Mouse (Mus musculus): ENCODE measurements around the gene Misp.

Gene Misp

DNA sequence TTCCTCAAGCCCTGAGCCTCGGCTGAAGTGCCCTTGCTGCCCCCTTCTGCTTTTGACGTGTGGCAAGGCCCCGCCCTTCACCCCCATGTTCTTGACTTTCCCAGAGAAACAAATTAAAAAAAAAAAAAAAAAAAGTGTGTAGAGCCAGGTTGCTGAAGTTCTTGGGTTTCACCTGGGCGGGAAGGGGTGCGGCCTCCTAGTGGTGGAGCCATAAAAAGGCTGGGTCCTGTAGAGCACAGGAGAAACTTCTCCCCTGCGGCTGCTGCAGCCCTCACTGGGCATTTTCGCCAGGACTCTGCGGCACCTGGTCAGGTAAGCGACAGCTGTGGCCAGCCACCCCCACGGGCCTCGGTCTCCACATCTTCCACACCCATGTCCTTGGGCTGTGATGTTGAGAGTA, at the start of gene Misp:
Misp (plus strand) TSS at position 208 of the 400 bp plus-strand sequence.
- DNase-seq, result no peak

DNA sequence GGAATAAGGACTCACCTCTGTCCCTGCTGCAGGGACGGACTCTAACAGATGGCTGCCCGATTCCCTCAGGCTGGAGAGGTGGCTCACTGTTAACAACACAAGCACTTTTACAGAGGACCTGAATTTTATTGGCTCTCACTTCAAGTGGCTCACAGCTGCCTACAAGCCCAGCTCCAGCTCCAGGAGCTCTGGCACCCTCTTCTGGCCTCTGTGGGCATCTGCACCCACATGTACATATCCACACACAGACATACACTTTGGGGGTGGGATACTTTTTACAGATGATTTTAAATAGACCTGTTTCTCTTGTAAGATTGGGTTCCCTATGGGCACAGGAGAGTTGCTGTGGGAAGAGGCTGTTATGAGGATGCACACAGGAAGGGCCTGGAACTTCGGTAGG, 48.5 kb upstream of the Misp start:
- no peak for DNase-seq

- DNase-seq, result no peak
Measured at GRCm38 (mm10) chr10:79773208-79773607, 47.6 kb upstream of the Misp start.

DNA sequence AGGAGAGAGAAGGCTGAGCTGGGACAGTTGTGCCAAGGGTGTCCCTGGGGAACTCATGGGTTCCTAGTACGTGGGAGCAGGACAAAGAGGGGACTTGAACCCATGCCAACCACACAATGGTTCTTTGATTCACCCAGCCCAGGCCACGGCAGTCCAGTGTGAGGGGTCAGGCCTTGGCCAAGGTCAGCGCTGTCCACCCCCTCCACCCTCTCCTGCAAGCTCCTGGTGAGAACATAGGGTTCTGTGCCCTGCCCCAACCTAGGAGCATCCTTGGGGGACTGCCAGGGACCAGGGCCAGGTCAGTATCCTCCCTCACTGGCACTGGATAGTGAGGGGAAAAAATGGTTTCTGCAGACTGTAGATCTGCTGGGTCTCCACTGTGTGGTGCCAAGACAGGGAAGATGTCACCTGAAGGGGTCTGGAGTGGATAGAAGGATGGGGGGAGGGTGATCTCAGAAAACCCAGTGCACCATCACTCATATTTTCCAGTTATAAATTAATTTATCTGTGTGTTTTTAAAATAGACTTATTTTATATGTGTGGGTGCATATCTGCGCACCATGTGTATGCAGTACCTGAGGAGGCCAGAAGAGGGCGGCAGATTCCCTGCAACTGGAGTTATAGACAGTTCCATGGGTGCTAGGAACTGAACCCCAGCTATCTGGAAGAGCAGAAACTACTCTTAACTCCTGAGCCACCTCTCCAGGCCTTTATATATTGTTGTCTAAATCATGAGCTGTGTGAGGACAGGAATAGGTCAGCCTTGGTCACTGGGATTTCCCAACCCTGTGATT, 46.1 kb upstream of the Misp start:
- no peak for DNase-seq

- no peak for DNase-seq
Measured at GRCm38 (mm10) chr10:79777103-79777531, 43.7 kb upstream of the Misp start, which contains the start of gene Fstl3. TSS of gene Fstl3 (plus strand) at chr10:79777272.

DNA sequence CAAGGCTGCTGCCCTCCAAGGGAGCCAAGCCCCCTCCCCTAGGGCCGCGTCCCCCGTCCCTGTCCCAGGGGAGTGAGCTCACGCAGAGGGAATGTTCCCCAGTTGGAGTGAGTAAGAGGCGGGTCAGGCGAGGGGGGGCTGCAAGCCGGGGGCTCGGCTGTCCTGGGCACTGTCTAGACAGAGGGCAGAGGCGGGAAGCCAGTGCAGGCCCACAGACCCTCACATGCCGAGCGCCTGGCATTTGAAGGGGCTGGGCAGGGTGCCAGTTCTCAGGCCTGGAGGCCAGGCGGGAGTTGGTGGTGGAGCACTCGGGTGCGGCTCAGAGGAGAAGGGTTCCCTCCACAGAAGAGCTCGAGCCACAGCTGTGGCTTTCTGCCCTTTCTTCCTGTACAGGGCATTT, 42.8 kb upstream of the Misp start:
- no peak for DNase-seq

DNA sequence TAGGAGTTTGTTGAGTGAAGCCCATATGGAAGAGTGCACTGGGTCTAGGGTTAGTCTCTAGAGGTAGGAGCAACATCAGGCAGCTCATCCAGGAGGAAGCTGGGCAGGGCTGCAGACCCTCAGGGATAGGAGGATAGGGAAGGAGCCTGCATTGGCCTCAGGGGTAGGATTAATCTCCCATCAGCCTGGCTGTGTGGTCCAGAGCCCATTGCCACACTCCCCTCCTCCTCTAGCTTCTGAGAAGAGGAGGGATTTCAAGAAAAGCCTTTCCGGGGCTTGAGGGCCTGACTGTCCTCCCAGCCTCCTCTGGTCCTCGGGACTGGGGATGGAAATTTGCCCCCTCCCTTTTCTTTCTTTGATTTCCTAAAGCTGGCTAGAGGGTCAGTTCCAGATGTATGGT, 41.6 kb upstream of the Misp start:
- no peak for DNase-seq

- DNase-seq, result peak; percentile 98
Measured at GRCm38 (mm10) chr10:79779784-79780663, 40.8 kb upstream of the Misp start.

- DNase-seq, result no peak
Measured at GRCm38 (mm10) chr10:79780664-79781015, 40.1 kb upstream of the Misp start.

DNA sequence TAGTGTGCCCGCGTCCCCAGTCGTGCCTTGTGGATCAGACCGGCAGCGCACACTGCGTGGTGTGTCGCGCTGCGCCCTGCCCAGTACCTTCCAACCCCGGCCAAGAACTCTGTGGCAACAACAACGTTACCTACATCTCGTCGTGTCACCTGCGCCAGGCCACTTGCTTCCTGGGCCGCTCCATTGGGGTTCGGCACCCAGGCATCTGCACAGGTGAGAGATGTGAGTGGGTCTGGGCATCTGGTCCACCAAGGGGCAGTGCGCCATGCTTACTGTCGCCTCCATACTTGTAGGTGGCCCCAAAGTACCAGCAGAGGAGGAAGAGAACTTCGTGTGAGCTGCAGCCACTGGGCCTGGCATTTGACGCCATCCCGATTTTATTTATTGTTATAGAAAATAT, 39.6 kb upstream of the Misp start:
- no peak for DNase-seq

DNA sequence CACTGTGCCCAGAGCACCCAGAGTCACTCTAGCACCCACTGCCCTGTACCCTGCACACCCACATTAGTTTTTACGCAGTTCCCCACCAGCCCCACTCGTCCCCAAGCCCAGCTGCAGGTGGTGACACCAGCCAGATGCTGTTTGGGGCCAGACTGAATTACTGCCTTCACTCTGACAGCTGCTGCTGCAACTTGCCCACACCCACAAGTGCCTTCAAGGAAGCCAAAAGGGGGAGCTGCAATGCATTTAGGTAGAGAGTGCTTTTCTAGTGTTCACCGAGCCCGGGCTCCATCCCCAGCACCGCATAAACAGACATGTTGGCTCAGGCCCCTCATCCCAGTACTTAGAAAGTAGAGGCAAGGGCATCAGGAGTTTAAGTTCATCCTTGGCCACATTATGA, 38.8 kb upstream of the Misp start:
- DNase-seq, result no peak

DNA sequence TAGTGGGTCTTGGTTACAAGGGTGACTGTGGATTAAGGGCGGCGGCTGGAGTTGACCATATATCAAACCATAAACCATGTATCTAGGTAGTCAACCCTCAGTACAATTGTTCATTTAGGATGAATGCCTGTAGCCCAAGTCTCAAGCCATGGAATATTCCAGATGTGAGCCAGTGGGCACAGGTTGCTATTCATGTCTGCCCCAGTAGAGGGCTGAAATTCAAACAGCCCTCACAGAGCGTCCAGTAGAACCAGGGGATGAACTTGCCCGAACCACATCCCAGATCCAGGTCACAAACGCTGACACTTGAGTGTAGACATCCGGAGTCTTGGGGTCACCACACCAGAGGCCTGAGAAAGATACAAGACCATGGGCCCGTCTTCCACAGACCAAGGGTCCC, 37.7 kb upstream of the Misp start:
- DNase-seq, result no peak

GRCm38 (mm10) chr10:79783920-79784800, 36.6 kb upstream of the Misp start:
- DNase-seq, result no peak

DNA sequence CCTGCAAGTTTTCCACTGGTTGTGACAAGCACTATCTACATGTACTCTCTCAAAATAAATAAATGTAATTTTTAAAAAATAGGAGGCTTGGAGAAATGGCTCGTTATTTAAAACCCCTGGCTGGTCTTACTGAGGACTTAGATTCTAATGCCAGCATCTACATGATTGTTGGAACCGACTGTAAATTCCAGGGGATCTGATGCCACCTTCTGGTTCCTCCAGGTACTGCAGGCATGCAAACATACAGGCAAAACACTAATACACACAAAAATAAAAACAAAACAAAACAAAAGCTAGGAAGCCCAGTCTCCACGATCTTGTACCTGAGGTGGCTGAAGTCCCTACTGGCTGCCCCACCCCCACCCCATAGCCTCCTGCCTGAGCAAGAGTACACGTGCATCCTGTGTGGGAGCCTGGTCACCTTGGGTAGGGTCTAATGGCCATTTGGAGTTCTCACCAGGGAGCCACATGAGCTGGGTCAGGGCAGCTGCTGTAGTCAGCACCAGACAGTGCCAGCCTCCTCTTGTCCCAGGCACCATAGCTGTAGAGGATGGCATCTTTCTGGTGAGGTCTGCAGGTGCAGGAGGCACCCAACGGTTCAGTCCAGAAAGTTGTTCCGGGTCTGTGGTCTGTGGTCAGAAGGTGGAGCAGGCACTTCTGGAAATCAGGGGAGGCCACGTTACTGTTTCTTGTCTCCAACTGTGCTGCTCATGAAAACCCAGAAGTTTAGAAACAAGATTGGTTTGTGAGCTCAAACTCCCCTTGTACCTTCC, 32.2 kb upstream of the Misp start:
- peak; percentile 71 for DNase-seq

GRCm38 (mm10) chr10:79789581-79789980, 31.2 kb upstream of the Misp start:
- no peak for DNase-seq

GRCm38 (mm10) chr10:79790861-79791260, 29.9 kb upstream of the Misp start, which contains the start of gene Prss57:
TSS of gene Prss57 (minus strand) at chr10:79790961.
- DNase-seq, result no peak

- no peak for DNase-seq
Measured at GRCm38 (mm10) chr10:79792339-79793040, 28.3 kb upstream of the Misp start.

DNA sequence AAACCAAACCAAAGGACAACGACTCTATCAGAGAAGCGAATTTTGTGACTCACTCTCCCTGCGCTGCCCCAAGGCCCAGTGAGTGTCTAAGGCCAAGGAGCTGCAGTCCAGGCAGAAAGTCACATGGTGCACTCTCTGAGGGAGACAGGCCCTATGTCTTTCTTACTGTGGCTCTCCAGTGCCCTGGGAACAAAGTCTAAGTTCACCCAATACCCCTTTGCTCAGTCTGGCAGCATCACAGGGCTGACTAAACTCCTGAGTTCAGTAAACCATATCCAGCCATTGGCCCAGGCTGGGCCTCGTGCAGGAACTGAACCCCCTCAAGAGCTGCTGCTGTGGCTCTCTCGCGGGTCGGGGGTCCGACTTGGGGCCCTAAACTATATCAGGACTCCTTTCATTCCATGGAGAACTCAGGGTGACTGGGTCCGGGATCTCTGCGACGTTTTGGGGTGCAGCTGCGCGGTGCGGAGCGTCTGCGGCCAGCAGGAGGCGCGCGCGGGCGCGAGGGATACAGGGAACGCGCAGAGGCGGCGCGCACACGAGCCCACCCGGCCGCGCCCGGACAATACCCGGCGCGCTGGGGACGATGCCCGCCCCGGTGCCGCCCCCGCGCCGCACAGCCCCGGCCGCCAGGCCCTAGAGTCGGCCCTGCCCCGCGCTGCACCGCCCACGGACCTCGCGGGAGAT, 27.6 kb upstream of the Misp start, which contains the start of gene Palm:
Palm (plus strand) TSS at position 522 of the 687 bp plus-strand sequence.
- DNase-seq, result peak; percentile 85

DNA sequence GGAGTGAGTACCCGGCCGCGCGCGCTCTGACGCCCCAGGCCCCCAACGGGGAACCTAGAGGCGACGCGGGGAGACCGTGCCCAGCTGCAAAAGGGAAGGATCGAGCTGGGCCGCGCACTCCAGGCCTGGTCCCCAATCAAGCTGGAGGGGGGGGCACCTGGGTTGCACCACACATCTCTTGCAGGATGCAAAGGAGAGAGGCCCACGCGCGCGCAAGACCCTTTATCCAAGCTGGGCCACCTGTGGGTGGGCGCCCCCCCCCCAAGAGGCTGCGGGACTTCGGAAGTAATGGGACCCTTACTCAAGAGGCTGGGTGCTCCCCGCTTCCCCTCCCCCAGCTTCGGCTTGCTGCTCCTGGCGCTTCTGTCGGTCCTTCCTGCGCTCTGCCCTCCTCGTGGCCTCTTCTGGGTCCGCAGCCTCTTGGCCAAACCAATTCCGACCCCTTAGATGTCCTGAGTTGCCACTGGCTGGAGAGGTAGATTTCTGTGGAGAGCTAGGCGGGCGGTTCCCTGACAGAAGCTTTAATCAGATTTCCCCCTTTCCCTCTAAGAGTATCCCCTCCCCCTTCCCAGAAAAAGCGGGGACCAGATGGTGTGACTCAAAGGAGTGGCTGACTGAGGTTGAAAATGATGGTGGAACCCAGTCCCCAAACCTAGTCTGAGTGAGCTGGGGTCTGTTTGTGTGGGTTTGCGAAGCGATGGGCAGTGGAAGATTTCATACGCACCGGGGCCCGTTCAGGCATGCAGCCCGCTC, 26.9 kb upstream of the Misp start:
- DNase-seq, result peak; percentile 71

GRCm38 (mm10) chr10:79794491-79794931, 26.3 kb upstream of the Misp start:
- no peak for DNase-seq
